Mouse (Mus musculus): ENCODE measurements around the gene Adipor2.
"Not testable (repeated sequence)": the region's sequence is repeated elsewhere in the genome, so short reads cannot be mapped to it uniquely, and the experiment has no call there.

The Adipor2 gene

DNA sequence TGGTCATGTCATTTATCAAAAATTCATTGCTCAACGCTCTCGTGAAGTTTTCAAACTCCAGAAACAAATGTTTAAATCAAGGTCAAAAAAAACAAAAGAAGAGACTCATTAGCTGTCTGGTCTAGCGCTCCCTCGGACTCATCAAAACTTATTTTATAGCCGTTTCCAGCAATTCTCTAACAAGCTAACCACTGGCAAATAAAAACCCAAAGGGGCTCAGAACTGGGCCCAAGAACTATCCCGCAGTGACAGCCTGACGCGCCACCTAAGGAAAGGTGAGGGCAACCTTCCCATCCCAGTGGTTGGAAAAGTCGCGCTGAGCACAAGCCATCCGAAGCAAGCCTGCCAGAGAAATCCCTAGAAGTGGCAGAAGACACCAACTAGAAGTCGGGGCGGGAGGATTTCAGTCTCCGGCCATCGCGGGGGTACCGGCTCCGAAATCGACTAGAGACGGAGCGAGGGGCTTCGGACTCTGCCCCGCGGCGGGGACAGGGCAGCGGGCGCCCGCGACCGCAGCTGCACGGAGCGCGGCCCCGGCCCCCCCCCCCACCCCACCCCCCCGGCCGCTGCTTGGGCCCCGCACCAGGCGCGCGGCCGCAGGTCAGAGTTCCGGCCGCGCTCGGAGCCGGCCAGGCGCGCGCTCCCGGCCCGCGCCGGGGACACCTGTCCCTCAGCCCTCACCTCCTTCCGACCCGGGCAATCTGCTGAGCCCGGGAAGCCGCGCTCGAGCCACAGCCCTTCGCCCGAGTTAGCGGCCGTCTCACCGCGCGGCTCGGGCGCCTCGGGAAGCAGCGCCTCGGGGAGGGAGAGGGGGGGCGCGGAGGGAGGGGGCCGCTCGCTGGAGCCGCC, 29.5 kb downstream of the Adipor2 start:
- peak; percentile 32 for DNase-seq

DNA sequence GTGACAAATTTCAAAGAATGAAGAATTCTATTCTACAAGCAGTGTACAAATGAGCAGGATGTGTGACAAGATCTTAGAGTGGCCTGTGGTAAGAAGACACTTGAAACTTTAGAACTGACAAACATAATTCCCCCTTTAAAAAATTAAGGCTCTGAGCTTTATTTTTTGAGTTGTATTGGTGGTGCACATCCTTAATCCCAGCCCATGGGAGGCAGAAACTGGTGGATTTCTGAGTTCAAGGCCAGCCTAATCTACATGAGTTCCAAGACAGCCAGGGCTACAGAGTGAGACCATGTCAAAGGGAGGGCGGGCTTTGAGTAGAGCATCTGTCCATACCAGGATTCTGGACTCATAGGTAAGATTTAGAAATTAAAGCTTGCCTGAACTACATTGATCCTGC, 30.7 kb downstream of the Adipor2 start:
- no peak for DNase-seq

DNA sequence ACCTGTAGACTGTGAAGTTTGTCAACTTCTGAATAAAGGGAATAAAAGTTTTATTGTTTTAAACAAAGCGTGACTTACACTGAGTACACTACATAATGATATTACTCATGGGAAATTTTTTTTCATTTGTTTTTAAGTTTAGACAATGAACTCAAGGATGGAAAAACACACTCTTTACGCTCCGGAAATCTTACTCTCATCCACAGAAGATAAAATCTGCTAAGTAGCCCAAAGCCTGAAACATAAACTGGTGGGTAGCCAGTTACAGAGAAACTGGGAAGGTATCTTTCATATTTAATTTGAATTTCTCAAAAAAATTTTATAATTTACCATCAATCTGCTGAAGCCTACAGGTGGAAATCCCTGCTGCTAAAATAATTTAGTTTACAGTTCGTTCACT, 31.1 kb downstream of the Adipor2 start:
- no peak for DNase-seq

GRCm38 (mm10) chr6:119385668-119386067, 31.8 kb downstream of the Adipor2 start:
- no peak for DNase-seq

DNA sequence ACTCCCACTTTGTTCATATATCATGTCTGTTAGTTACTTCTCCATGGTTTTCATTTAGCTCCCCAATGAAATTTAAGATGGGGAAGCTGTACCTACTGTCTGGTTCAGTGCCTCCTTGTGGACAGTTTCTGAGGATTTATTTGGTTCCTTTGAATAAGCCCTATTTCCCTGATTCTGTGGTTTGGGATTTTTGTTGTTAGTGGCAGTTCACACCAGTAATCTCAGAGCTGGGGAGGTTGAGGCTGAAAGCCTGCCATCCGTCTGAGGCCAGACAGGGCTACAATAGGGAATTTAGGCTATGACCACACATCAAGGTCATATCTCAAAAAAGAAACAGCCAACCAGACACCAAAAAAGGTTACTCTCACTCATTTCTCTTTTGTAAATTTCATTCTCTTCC, 38.9 kb downstream of the Adipor2 start:
- no peak for DNase-seq

DNA sequence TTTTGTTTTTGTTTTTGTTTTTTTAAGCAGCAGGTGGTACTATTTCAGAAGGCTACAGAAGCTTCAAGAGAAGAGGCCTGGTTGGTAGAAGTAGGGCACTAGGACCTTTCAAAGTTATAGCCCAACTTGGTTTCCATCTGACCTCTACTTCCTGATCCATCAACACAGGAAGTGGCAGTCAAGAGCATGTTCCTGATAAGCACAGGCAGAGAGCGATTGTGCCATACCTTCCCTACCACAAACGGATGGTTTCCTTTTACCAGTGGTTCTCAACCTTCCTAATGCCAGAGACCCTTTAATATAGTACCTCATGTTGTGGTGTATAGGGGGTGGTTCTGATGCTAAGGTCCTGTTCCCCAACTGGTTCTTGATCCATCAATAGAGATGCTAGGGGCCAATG, 39.9 kb downstream of the Adipor2 start:
- no peak for DNase-seq

DNA sequence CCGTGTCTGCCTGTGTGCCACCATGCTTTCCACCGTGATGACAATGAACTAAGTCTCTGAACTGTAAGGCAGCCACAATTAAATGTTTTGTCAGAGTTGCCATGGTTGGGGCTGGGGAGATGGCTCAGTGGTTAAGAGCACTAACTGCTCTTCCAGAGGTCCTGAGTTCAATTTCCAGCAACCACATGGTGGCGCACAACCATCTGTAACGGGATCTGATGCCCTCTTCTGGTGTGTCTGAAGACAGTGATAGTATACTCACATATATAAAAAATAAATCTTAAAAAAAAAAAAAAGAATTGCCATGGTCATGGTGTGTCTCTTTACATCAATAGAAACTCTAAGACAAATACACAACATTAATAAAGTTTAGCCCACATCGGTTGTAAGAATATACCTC, 42.5 kb downstream of the Adipor2 start:
- DNase-seq = no peak

DNA sequence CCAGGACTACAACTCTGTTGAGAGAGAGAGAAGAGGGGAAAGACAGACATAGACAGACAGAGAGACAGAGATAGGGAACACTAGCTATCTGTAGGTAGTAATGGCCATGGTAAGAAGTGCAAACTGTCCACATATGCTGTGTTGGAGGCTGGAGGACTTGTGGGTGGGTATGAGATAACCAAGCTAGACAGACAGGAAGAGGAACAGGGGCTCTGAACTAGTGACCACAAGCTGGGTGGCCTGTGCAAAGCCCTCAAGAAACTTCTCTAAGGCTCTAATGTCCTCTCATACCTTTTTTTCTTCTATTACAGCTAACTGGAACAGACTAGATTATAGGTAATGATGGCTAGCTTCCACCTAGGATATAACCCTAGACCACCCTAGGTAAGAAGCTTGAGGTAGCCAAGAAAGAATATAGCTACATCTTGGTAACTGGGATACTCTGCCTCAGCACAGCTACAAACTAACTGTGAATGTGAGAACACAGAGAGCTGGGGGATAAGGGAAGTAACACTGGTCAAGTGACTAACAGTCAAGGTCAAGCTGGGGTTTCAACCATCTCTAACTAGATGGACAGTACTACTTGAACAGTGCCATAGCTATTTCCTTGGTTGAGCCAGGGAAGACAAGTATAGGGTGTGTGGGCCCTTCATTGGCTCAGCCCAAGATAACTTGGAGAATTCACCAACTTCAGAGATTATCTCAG, 44.4 kb downstream of the Adipor2 start:
- DNase-seq = no peak

- DNase-seq = no peak
Measured at GRCm38 (mm10) chr6:119372237-119372636, 45.3 kb downstream of the Adipor2 start.

DNA sequence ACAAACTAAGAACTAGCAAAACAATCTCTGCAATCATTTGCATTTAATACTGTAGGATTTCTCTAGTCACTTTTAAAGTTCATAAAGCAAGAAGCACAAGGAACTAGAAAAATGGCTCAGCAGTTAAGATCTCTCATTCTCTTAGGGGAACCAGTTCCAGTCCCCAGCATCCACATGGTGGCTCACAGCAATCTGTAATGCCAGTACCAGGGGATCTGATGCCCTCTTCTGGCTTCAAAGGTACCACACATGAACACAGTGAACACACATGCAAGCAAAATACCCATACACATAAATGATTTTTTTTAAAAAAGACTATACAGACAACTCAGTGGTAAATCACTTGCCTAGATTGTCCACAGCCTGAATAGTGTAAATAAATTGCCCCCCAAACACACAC, 45.9 kb downstream of the Adipor2 start:
- DNase-seq = no peak

DNA sequence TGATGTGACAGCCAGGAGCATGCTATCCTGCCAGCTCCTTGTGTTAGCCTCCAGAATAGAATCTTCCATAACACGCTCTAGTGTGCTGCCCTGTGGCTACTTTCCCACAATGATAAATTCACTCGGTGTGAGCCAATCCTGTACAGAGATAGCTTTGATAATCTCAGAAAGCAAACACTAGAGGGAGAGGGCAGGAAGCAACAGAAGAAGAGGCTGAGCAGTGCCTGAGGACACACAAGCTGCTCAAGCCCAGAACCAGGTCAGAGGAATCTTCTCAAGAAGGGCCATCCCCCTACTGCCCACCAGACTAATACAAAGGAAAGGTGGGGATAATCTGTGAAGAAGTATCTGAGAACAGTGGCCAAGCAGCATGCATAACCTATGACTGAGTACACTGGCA, 50.1 kb downstream of the Adipor2 start:
- DNase-seq = no peak

- DNase-seq = not testable (repeated sequence)
Measured at GRCm38 (mm10) chr6:119366800-119367199, 50.7 kb downstream of the Adipor2 start.

DNA sequence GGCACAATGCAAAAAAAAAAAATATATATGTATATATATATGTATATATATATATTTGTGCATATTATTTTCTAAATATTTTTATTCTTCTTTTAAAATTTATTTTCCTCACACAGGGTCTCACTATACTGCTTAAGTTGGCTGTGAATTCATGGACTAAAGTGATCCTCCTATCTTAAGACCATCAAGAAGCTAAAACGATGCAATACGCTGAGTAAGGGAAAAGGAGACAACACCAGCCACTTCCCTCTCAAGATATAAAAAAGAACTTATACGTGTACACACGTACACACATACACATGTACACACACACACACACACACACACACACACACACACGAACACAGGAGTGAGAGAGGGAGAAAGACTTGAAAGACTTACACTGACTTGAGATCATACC, 53.9 kb downstream of the Adipor2 start:
- no peak for DNase-seq

DNA sequence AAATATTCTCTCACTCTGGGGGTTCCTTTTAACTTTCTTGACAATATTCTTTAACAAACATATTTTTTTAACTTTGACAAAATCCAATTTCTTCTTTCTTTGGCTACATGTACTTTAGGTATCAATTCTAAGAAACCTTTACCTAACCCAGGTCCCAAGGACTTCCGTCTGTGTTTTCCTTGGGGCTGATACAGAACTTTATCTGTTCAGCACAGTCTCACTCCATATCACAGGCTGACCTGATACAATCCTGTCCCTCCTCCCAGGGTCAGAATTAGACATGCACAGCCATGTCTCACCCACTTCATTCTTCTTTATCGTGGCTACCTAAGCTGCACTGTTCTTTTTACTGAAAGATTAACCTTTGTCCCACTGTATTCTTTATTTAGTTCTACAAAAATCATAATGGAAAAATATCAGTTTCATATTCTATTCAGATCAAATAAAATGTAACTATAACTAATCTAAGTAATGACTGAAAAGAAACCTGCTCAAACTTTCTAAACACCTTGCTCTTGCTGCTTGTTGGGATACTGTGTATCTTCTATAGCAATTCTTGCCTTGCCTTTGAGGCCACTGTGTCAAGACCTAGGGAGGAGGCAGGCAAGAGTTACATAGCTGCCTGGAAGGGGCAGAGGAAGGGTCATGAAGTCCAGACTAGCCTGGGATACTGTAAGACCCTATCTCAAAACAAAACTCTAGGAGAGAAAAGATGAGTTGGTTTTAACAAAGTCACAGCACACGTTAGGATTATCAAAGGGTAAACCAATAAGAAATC, 56.4 kb downstream of the Adipor2 start:
- no peak for DNase-seq

DNA sequence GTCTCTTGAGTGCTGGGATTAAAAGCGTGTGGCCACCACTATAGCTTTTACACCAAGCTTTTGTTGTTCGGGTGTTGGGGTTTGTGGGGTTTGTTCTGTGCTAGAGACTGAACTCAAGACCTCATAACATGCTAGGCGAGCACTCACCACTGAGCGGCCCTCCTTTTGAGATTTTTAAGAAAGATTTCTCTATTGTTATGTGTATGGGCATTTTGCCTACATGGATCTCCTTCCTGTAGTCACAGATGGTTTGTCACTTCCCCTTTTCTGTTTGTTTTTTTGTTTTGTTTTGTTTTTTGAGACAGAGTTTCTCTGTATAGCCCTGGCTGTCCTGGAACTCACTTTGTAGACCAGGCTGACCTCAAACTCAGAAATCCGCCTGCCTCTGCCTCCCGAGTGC, 57.3 kb downstream of the Adipor2 start:
- not testable (repeated sequence) for DNase-seq

- no peak for DNase-seq
Measured at GRCm38 (mm10) chr6:119358020-119358571, 59.4 kb downstream of the Adipor2 start.

DNA sequence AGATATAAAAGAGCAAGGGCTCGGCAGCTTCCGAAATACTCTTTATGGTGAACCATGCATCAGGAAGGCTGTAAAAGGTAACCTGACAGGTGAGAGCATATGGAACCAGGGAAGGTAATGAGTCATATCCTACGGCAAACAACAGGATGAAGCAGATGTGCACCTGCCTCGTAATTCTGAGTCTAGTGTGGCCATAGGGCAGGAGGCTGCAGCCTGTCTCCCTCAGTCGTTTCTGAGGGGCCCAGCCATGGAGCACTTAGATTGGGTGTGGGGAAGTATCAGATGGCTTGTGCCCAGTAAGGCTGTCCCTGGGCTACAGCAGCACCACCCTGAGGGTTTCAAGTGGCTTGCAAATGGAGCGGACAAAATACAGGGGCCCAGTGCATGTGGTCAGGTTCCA, 65.0 kb downstream of the Adipor2 start:
- no peak for DNase-seq

DNA sequence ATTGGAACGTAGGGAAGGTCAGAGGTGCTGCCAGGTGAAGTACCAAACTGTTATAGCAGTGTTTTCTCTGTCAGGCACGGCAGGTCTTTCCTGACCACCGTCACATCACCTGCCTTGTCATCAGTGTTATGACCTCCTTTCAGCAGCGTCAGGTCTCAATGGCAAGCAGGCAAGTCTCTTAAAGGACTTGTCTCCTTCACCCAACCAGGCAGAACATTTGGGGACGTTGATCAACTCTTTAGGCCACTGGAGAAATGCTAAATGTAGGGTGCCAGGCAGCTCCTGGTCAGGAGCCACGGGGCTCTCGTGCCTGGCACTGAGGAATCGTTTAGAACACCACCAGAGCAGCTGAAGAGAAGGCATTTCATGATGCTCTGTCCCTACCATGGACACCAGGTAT, 65.8 kb downstream of the Adipor2 start:
- no peak for DNase-seq

GRCm38 (mm10) chr6:119350703-119351198, 66.8 kb downstream of the Adipor2 start:
- DNase-seq = no peak

- DNase-seq = peak; percentile 88
Measured at GRCm38 (mm10) chr6:119348234-119348633, 69.3 kb downstream of the Adipor2 start.

- DNase-seq = no peak
Measured at GRCm38 (mm10) chr6:119347813-119348212, 69.7 kb downstream of the Adipor2 start.

DNA sequence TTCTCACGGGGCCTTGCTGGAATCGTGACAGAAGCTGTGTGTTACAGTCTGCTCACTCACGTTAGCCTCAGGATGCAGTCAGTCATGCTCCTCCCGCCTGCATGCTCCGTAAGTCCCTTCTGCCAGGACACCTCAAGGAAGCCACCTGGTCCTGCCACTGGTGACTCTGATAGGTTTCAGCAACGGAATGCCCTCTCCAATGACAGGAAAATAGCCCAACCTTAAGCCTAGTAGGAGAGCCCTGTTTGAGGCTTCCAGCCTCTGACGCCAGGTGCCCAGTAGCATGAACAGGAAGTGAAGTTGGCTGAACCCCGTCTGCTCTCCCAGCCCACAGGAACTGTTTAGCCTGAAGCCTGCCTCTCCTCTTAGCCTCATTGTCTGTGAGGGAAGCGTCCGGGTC, 71.2 kb downstream of the Adipor2 start:
- no peak for DNase-seq

DNA sequence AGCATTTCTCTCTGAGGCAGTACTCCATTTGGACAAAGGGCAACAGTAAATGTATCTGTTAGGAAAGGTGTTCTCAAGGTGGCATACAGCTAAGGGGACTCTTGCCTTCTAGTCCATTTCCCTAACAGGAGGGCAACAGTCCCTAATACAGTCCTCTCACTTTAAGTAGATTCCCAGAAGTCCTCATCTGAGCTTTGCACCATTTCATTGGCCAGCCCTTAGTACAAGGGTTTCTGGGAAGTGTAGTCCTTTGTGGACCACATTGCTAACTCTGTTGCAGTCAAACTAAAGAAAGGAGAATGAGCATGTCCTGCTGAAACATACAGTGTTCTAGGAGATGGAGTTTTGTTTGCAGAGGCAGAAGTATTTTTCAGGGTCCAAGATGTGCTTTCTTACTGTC, 76.1 kb downstream of the Adipor2 start:
- no peak for DNase-seq
